Mouse (Mus musculus) testis, adult 2 months (tissue): ENCODE measurements around the gene Csrp2.

Experiments used
- CTCF ChIP-seq: fragments of 200-500 bp; IDR thresholded peaks from 2 replicates; pipeline ENCODE4 v1.5.1; 2012; ENCODE audit warnings: low read depth, mild to moderate bottlenecking, inconsistent platforms, low read length, moderate library complexity; ENCODE audit not compliant: control insufficient read depth, insufficient read depth, insufficient replicate concordance
- POLR2A ChIP-seq: fragments of 200-500 bp; IDR thresholded peaks from 2 replicates; pipeline ENCODE4 v1.6.1; 2012; ENCODE audit warnings: low read depth, mild to moderate bottlenecking, inconsistent platforms, low read length, moderate library complexity; ENCODE audit not compliant: control insufficient read depth

DNA sequence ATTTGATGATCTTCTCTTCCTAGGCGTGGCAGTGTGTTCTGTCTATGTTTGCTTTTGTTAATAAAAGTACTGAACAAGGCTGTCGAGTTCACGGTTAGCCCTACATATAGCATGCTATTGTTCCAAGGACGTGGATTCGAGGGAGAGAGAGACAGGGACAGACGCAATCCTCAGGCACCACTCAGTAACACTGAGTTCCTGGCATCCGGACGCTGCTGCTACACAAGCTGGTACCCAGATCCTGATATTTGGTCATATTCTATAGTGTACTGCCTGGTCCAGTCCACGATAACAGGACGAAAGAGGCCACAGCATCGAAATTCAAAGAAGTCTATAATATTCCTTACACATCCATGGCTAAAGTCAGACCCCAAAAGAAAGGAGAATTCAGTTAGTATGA, 24.6 kb downstream of the Csrp2 start:
- no peak for TF ChIP-seq CTCF
- TF ChIP-seq POLR2A: no peak
